Mouse (Mus musculus) frontal cortex, postnatal 14 days (tissue): ENCODE data around the gene Jak3.
"Not testable (repeated sequence)": the region's sequence is repeated elsewhere in the genome, so short reads cannot be mapped to it uniquely, and the experiment has no call there.

ENCODE experiments used
- DNase-seq, 2 experiments: peaks; one replicate each; pipeline ENCODE4 v3.0.0; 2022; ENCODE audit warnings: low spot score in 2 of 2

Jak3 gene

GRCm38 (mm10) chr8:71723047-71723551 is 47.0 kb downstream of the Jak3 start:
- no peak for DNase-seq

DNA sequence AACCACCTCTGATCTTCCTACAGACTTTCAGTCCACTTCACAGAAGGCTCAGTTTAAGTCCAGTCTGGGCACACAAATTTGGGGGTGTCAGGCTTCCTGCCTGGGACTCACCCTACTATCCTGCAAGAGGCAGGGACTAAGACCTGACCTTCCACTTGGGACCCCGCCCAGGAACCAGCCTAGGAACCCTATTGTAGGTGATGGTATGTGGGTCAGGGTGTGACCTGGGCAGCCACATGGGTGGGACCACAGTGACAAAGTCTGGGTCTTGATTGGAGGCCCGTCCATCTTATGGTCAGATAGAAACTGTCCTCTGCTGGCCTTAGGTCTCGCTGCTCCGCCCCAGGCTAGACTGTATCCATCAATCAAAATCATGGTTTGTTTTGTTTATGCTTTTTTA is 48.3 kb downstream of the Jak3 start:
- DNase-seq, result no peak

DNA sequence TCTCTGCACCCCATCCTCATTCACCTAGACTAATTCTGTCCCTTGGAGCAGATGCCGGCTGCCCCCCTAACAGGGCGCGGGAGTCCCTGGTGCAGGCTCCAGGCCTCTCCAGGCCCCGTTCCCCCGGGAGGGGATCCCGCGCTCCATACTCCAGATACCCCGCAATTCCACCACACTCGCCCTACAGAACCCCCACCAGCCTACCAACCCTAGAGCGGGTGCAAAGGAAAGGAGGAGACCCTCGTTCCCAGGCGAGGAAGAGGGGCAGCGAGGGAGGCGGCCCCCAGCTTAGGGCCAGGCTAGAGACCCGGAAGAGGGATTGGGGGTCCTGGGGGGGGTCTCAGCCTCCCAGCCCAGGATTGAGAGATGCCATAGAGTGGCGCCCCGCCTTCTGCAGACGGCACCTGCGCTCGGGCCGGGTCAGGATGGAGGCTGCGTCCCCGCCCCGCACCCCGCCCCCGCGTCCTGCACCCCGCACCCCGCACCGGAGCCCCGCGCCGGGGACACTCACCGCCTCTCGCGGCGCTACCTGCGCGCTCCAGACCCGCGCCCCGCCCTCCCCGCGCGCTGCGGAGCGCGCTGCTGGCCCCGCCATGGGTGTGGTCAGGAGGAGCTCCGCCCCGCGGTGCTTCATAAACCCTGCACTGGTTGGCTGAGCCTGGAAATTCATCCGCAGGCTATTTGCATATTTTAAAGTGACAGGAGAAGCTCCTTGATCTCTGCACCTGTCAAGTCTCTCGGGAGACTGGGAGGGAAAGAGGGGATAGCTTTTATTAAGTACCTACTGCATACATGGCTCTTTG is 49.2 kb downstream of the Jak3 start, which contains the start of gene Fcho1:
Gene Fcho1 (minus strand): TSS at position 595 of the 803 bp plus-strand sequence.
- peak; percentile 76 to 79 for DNase-seq

- no peak for DNase-seq
Observed at GRCm38 (mm10) chr8:71728240-71728785, 52.2 kb downstream of the Jak3 start.

- DNase-seq, result no peak
Observed at GRCm38 (mm10) chr8:71728826-71729620, 52.9 kb downstream of the Jak3 start.

DNA sequence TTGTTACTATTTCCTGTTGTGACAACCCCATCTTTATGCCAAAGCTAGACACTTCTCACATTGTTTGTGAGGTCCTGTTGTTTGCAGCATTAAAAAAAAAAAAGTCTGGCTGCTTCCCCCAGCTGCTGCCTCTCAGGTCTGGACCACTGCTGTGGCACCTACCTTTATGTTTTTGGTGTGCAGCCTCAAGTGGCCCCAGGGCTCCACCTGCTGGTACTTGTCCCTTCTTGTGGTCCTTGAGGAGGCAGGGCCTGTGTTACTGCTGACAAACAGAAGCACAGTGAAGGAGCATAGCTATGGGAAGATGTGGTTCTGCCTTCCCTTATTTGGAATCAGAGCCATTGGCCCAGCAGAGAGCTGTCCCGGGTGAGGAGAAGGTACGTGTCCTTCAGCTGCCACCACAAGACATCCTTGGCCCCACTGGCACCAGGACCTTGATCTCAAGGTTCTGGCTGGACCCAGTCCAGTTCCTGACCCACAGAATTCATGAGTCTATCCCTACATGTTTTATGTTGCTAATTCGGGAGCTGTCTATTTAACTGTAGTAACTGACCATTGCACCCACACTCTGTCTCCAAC is 55.6 kb downstream of the Jak3 start:
- no peak for DNase-seq

GRCm38 (mm10) chr8:71738316-71738715 is 62.2 kb downstream of the Jak3 start:
- DNase-seq, result not testable (repeated sequence)
